Mouse (Mus musculus) neural tube, embryonic 14.5 days (tissue): ENCODE measurements at regions not wholly inside any gene's neighbourhood (a gene's known extent, or its start where the extent isn't known, plus 50 kb on each side); places are given as distances from the start of the nearest gene placed in this dataset.

Source experiments
- ATAC-seq: fragments of 200-750 bp; cut with Nextera tagmentation; 2 replicates; pipeline ENCODE4 v1.8.0; 2017; ENCODE audit warnings: low read depth, mild to moderate bottlenecking, moderate TSS enrichment, moderate library complexity
- H3K27ac ChIP-seq: fragments of 300-500 bp; sonication (generic); 2 replicates; pipeline ENCODE4 v1.5.1; 2014; ENCODE audit warnings: low read depth, mild to moderate bottlenecking, control low read depth, low read length, moderate library complexity, mixed read lengths
- H3K27me3 ChIP-seq: fragments of 300-500 bp; sonication (generic); 2 replicates; pipeline ENCODE4 v1.6.1; 2014; ENCODE audit warnings: low read length; ENCODE audit not compliant: control insufficient read depth, insufficient read depth
- H3K36me3 ChIP-seq: fragments of 300-500 bp; sonication (generic); 2 replicates; pipeline ENCODE4 v1.6.1; 2014; ENCODE audit warnings: low read length, mixed read lengths; ENCODE audit not compliant: control insufficient read depth, insufficient read depth
- H3K4me1 ChIP-seq: fragments of 300-500 bp; sonication (generic); 2 replicates; pipeline ENCODE4 v1.6.1; 2014; ENCODE audit warnings: low read length; ENCODE audit not compliant: control insufficient read depth, insufficient read depth
- H3K4me2 ChIP-seq: fragments of 300-500 bp; sonication (generic); 2 replicates; pipeline ENCODE4 v1.6.1; 2014; ENCODE audit warnings: mild to moderate bottlenecking, low read depth, low read length, control low read depth
- H3K4me3 ChIP-seq: fragments of 300-500 bp; sonication (generic); 2 replicates; pipeline ENCODE4 v1.5.1; 2014; ENCODE audit warnings: low read depth, low read length, control low read depth, mixed read lengths
- H3K9ac ChIP-seq: fragments of 300-500 bp; sonication (generic); replicated peaks from 2 replicates; pipeline ENCODE4 v1.6.1; 2014; ENCODE audit warnings: low read depth, mild to moderate bottlenecking, control low read depth, low read length, mixed read lengths
- H3K9me3 ChIP-seq: fragments of 300-500 bp; sonication (generic); 2 replicates; pipeline ENCODE4 v1.6.1; 2016; ENCODE audit warnings: low read length; ENCODE audit not compliant: control insufficient read depth
- WGBS: fragments of 180-500 bp; shearing (Covaris S2); extraction: QIAGEN DNeasy Blood & Tissue Kit; methylation state at CpG from one replicate; pipeline ENCODE4 v1.1.7; 2014; 5-methylcytosine and 5-hydroxymethylcytosine counted together

DNA sequence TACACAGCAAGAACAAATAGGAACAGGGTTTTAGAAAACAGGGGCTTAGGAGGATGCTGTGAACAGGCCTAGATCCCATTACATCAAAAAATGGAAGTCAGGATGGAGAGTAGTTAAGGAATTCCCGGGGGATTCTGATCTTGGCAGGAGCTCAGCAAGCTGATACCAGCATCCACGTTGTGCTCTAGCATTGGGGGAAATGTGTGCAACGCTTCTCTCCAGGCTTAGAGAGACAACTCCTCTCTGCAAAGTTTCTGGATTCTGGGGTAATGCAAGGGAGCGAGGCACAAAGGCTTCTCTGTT is 201.1 kb downstream of the Tm2d1 start:
- H3K27me3 ChIP-seq = no peaks in the 10 kb centered on the region
- H3K4me2 ChIP-seq = no peak overlapping the region
- no peaks in the 10 kb centered on the region for H3K36me3 ChIP-seq
- 38% methylated on average over 4 of the region's 4 CpGs for WGBS
- no peak overlapping the region for H3K4me3 ChIP-seq
- H3K9ac ChIP-seq = no peak overlapping the region
- H3K4me1 ChIP-seq = peaks cover 16% of the 10 kb centered on the region
- no peaks in the 10 kb centered on the region for H3K9me3 ChIP-seq
- peak; percentile 82 for ATAC-seq
- peak overlapping the region; percentile 46; the same call in 1 of the 2 replicates for H3K27ac ChIP-seq

DNA sequence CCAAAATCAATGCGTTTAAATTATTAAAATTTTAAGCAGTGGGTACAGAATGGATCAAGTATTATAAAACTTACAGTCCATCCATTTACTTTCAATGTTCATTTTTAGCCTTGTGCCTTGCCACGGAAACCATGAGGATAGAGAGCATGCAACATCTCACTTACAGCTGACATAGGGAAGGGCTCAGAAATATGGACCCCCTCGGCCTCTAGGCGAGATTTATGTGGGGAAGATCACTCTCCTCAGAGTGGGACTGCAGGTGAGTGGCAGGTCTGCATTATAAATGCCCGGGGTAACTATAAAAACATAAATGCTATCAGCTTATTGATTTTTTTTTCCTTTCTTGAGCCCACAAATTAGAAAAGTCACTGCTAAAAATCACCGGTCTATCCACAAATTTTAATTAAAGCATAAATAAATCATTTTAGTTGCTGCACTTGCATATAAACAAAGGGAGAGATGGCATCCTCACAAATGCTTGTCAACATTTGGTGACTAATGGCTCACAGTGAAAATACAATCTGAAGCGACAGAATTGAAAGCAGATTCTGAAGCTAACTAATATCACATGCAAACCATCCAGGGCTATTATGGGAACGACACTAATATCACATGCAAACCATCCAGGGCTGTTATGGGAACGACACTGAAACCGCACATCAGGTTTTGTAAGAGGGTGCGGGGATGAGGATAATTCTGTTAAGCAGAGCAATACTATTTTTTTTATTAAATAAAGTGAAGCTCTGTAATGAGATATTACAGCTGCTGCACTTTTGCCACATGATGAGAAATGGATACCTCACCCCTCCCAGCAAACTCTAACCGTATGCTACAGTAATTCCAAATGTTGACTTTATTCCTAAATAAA is 201.7 kb downstream of the Tm2d1 start:
- peak overlapping the region; percentile 46; the same call in 1 of the 2 replicates for H3K27ac ChIP-seq
- H3K4me1 ChIP-seq = peaks cover 16% of the 10 kb centered on the region
- H3K4me3 ChIP-seq = no peak overlapping the region
- no peak overlapping the region for H3K9ac ChIP-seq
- no peaks in the 10 kb centered on the region for H3K27me3 ChIP-seq
- peak; percentile 62 for ATAC-seq
- no peaks in the 10 kb centered on the region for H3K36me3 ChIP-seq
- 49% methylated on average over 12 of the region's 12 CpGs for WGBS
- no peaks in the 10 kb centered on the region for H3K9me3 ChIP-seq
- no peak overlapping the region for H3K4me2 ChIP-seq

DNA sequence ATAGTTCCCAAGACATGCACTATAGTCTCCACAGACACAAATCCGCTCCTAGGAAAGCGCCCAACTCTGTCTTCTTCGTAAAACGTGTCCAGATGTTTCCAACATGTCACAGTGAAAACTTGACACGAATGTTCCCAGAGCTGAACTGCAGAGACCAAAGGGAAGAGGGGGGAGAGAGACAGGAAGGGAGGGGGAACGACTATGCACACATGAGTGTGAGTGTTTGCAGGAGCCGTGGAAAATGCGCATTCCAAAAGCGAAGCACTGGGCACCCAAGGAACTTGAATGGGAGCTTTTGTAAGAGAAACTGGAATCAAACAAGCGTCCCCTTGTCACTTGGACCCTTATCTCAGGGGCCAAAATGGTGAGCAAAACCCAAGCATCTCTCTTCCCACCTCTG is 202.8 kb downstream of the Tm2d1 start:
- ATAC-seq = peak; percentile 47; the same call in 1 of the 2 replicates
- Histone ChIP-seq H3K36me3 (no peaks in the 10 kb centered on the region), H3K4me3 (no peak overlapping the region), H3K27ac (peak overlapping the region; percentile 39; the same call in 1 of the 2 replicates), H3K4me1 (peaks cover 16% of the 10 kb centered on the region), H3K4me2 (no peak overlapping the region), H3K27me3 (no peaks in the 10 kb centered on the region), H3K9ac (no peak overlapping the region), H3K9me3 (no peaks in the 10 kb centered on the region)
- WGBS = 42% methylated on average over 10 of the region's 10 CpGs
